Mouse (Mus musculus) gastrocnemius, postnatal 10 days (tissue): ENCODE measurements around the gene Pilrb2. TPM values are rescaled to one million over a fixed set of nuclear protein-coding genes. Genes with fewer than 3 reads are reported as not detected.
"Not testable (repeated sequence)": the region's sequence is repeated elsewhere in the genome, so short reads cannot be mapped to it uniquely, and the experiment has no call there.

ENCODE experiments used
- DNase-seq: peaks from one replicate; pipeline ENCODE4 v3.0.0; 2021; ENCODE audit warnings: mixed read lengths
- long read RNA-seq, 2 experiments: library from polyadenylated mRNA; stranded (forward); transcript quantifications; one replicate each; pipeline ENCODE4 v2.0.0; 2021
- total RNA-seq, 2 experiments: library from RNA; stranded (reverse); gene quantifications; 2 replicates each; pipeline ENCODE4 v1.2.3; 2021

The Pilrb2 gene
- under 1 TPM in 1 of 2 experiments, not detected in 1; 0.56 TPM for total RNA-seq
- long read RNA-seq, experiment 1: 0 reads
- long read RNA-seq, experiment 2: 0 reads

GRCm38 (mm10) chr5:137871644-137872380 lies at the start of gene Pilrb2:
Gene Pilrb2, minus strand, starts transcription at chr5:137871815.
- DNase-seq: not testable (repeated sequence)

- no peak for DNase-seq
Observed at GRCm38 (mm10) chr5:137915550-137915949, 43.9 kb upstream of the Pilrb2 start.

- no peak for DNase-seq
Observed at GRCm38 (mm10) chr5:137914508-137914907, 42.9 kb upstream of the Pilrb2 start.

GRCm38 (mm10) chr5:137909564-137910262 lies 38.1 kb upstream of the Pilrb2 start:
- DNase-seq: no peak

DNA sequence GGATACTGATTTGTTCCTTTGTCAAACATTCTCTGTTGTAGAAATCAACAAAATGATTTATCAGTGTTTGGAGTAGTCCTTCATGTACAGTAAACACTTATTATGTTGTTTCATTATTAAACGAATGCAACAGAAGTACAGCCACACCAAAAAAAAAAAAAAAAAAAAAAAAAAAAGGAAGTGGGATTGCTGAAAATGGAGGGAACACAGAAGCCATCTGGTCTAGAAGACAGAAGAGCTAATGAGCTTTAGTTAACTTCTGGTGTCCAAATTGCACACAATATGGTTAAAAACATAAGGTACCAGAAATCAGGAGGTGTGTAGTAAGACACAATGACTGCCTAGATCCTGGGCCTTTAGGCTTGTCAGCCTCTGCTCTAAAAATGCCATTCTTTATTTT lies 26.2 kb upstream of the Pilrb2 start:
- no peak for DNase-seq

GRCm38 (mm10) chr5:137892954-137893353 lies 21.3 kb upstream of the Pilrb2 start:
- no peak for DNase-seq

- DNase-seq: no peak
Observed at GRCm38 (mm10) chr5:137887666-137888065, 16.1 kb upstream of the Pilrb2 start.

- DNase-seq: peak; percentile 36
Observed at GRCm38 (mm10) chr5:137885894-137886293, 14.3 kb upstream of the Pilrb2 start.

- DNase-seq: no peak
Observed at GRCm38 (mm10) chr5:137883345-137883744, 11.7 kb upstream of the Pilrb2 start.

GRCm38 (mm10) chr5:137882922-137883321 lies 11.3 kb upstream of the Pilrb2 start:
- DNase-seq: no peak

GRCm38 (mm10) chr5:137877860-137878259 lies 6.2 kb upstream of the Pilrb2 start:
- DNase-seq: peak; percentile 20

DNA sequence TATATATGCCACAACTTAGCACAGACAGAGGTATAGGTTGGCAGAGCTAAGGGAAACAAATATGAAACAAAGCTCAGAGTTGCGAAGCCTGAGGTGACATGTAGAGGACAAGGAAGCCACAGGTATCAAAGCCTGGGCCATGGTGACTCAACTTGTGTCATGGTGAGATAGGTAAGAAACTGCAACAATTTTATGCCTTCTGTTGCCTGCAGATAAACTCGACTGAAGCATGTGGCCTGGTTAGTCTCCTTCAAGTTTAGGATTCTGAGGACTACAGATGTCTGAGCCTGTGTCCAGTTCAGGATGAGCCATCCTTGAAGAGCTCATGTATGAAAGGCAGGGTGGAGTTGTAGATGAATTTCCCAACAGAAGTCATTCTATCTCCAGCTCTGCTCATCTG lies 3.4 kb upstream of the Pilrb2 start:
- DNase-seq: no peak

GRCm38 (mm10) chr5:137872381-137872702 lies 727 bp upstream of the Pilrb2 start:
- DNase-seq: not testable (repeated sequence)

GRCm38 (mm10) chr5:137868600-137868999 lies 3.0 kb downstream of the Pilrb2 start:
- not testable (repeated sequence) for DNase-seq

DNA sequence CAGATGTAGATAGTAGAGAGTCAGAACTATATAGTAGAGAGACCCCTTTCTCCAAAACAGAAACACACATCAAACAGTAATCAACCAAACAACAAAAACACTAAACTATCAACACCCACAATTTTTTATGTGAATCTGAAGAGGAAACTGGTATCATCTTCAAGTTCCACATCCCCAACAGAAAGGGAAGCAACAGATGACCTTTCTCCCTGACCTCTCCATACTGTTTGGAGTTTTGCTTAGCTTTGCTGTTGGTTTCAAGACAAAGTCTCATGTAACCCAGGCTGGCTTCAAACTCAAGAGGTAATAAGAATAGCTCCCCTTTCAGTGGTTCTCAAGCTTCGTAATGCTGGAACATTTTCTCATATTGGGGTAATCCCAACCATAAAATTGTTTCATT lies 7.6 kb downstream of the Pilrb2 start:
- not testable (repeated sequence) for DNase-seq

DNA sequence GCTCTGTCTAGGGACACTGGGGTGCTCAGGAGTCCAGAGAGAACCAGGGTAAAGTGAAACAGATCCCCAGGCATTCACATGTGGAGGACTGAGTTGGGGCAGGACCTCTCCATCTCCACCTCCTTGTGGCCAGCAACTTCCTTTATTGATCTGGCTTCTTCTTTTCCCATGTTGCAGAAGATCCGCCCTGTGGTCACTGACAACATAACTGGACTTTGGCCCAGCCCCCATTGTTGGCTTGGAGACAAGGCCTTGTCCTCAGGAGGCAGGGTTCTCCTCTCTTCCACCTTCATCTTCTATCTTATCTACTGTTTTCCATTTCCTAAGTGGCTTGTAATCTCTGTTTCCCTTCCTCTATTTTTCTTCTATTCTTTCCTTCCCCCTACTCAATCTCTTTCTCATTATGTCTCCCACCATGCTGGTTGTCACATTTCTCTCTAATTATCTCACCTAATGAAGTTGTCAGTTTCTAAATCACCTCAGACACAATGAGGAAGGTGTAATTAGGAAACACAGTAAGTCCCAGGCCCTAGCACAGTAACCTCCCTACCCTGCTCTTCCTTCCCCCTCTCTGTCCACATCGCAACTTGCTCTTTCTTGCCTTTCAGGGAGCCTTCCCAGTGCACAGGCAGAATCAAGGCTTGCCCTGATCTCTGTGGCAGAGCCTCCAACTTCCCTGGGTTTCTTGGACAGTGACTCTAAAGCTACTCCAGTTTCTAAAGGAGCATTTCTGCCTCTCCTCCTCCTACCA lies 13.5 kb downstream of the Pilrb2 start, which contains the start of gene Pilrb1:
TSS of gene Pilrb1 (minus strand) at position 147 of the 751 bp plus-strand sequence.
- not testable (repeated sequence) for DNase-seq

- DNase-seq: not testable (repeated sequence)
Observed at GRCm38 (mm10) chr5:137856870-137857269, 14.7 kb downstream of the Pilrb2 start.

- not testable (repeated sequence) for DNase-seq
Observed at GRCm38 (mm10) chr5:137854907-137855306, 16.7 kb downstream of the Pilrb2 start.

GRCm38 (mm10) chr5:137850313-137850712 lies 21.3 kb downstream of the Pilrb2 start:
- not testable (repeated sequence) for DNase-seq

DNA sequence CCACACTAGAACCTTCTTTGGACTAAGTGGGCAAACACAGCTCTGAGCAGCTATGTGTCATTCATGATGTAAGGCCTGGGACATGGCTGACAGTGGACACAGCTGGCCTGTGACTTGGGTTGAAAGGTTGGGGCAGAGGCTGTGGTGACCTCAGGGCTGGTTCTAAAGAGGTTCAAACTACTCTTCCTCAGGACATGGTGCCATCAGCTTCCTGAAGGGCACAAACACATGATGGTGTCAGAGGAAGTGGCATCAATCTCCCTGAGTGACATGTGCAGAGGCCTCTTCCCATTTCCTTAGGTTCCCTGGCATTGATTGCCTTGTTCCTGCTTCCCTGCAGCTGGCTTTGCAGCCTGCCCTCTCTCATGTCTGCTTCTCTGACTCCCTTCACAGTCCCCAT lies 34.5 kb downstream of the Pilrb2 start:
- not testable (repeated sequence) for DNase-seq

DNA sequence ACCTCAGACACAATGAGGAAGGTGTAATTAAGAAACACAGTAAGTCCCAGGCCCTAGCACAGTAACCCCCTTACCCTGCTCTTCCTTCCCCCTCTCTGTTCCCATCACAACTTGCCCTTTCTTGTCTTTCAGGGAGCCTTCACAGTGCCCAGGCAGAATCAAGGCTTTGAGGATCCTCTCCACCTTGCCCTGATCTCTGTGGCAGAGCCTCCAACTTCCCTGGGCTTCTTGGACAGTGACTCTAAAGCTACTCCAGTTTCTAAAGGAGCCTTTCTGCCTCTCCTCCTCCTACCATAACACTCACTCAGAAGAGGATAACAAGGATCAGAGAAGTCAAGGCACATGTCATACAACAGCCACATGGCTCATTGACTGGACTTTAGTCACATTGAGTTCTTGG lies 35.0 kb downstream of the Pilrb2 start:
- DNase-seq: no peak

GRCm38 (mm10) chr5:137835966-137836520 lies 35.6 kb downstream of the Pilrb2 start, which contains the start of gene Pilra:
Gene Pilra, minus strand, starts transcription at chr5:137836281.
- DNase-seq: peak; percentile 17
